Mouse (Mus musculus) spleen, adult 18-20 months (tissue): ENCODE data around the gene Snapc3.

Source experiments
- DNase-seq, 2 experiments: peaks; one replicate each; pipeline ENCODE4 v3.0.0; 2022; ENCODE audit warnings: mixed read lengths in 2 of 2

The Snapc3 gene

DNA sequence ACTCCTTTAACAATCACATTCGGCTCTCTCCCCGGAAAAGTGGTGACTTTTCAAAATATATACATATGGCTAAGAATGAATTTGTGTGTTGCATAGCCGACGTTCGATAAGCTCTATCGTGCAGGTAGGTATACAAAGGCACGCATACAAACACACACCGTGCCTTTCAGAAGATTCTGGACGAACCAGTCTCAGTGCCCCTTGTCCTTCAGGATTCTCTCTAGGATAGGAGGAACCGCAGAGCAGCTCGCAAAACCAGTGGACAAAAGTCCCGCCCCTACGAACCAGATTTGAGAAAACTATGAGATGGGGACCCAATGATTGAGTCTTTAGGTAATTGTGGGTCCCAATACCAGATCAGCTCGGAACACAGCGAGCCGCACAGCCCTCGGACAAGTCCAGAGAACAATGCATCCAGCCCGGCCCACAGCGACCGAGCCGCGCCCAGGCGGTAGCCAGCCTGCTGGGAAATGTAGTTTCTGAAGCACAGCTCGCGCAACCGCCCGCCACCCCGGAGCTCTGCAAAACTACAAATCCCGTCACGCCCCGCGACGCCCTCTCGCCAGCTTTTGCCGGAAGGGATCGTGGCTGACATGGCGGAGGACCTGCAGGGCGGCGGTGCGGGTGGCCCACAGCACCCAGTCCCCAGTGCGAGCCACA lies at the start of gene Snapc3:
Snapc3 (plus strand) TSS at position 565 of the 660 bp plus-strand sequence.
- DNase-seq = peak; percentile 90 to 93

DNA sequence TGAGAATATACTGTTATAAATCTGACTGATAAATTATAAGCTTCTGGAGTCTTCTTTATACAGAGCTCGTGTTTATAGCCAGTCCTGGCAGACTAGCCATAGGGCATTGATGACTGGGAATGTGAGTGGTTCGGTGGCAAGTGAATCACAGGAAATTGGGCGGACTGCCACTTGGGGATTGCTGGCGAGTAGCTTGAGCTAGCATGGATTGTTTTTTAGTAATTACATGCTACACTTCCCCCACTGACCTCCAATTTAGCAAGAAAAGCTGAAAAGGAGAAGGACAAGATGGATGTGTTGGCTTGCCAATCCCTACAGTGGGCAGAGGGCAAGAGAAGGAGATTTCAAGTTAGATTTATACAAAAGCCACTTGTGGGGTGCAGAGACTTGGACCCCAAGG lies 44.1 kb upstream of the Snapc3 start:
- no peak for DNase-seq

DNA sequence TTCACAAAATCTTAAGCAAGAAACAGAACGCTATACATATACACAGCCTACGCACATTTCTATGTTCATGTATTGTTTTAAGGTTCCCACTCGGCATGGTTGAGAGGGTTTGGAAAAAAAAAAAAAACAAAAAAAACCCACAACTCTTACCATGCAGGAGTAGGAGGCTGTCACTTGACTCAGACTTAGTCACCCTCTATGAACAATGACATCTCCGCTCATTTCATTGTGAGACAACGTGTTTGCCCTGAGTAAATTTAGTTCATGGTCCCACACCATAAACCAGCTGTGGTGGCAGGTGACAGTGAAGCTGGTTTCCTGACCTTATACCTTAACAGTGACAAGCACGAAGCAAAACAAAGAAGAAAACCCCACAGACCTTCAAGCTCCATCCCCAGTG lies 41.9 kb upstream of the Snapc3 start:
- DNase-seq = no peak

DNA sequence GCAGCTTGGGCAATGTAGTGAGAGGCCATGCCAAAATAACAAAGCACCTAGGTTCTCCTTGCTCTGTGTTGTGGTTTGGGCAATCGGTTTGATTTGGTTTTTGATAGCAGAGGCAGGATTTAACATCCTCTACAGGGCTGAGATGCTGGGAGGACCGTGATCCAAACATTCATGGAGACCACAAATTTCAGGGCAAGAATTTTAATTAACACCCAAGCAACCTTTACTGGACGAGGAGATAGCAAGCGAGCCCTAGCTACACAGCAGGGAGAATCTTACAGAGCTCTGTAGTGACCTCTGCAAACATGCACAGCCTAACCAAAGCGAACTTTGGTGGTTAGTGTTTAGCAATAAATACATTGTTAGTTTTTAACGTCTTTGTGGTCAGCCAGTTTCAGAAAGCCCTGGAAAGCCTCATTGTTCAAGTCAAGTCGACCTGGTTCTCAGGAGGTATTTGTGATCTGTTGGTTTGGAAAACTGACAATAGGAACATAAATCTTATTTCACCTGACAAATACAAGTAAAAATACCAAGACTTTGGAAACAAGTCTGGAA lies 41.0 kb upstream of the Snapc3 start:
- DNase-seq = no peak

DNA sequence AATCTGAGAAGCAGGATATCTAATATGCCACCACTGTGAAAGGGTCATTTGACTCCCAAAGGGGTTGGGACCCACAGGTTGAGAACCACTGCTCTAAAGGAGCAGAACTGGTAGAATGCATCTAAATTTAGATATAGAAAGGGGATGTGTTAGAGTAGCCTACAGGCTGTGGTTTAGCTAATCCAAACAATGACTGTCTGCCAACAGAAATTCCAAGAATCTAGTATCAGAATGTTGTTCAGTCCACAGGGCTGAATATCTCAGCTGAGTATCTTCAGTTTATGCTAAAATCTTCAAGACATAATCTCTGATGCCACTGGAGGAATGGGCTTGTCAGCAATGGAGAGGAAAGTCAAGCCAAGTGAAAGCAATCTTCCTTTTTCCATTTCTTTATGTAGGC lies 38.5 kb upstream of the Snapc3 start:
- no peak for DNase-seq

DNA sequence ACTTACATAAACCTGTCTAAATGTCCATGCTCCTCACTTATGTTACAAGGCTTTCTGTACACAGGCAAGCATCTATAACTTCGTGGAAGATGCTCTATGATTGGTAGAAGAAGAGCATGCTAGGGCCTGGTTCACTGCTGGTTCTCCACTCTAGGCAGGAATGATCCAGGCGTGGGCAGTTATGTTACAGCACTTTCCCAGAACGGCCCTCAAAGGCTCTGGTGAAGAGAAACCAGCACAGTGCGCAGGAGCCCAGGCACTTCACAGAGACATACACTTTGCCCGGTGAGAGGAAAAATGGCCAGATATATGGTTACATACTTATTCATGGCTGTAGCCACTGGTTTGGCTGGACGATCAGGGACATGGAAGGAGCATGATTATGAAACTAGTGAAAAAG lies 37.8 kb upstream of the Snapc3 start:
- DNase-seq = no peak

DNA sequence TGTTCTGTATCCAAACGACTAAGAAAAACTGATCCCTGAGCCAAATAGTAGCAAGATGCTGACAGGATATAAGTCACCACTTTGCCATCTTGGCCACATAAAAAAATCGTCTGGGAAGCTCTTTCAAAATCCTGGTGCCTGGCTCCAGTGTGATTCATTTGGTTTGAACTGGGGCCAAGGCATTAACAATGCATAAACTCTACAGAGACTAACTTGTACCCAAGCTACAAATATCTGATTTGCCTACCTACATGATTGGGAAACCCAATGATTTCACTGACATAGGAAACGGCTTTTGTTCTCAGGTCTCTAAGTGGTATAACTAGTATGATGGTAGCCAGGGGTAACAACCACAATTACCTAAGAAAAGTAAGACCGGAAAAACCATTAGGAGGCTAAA lies 37.3 kb upstream of the Snapc3 start:
- DNase-seq = no peak

DNA sequence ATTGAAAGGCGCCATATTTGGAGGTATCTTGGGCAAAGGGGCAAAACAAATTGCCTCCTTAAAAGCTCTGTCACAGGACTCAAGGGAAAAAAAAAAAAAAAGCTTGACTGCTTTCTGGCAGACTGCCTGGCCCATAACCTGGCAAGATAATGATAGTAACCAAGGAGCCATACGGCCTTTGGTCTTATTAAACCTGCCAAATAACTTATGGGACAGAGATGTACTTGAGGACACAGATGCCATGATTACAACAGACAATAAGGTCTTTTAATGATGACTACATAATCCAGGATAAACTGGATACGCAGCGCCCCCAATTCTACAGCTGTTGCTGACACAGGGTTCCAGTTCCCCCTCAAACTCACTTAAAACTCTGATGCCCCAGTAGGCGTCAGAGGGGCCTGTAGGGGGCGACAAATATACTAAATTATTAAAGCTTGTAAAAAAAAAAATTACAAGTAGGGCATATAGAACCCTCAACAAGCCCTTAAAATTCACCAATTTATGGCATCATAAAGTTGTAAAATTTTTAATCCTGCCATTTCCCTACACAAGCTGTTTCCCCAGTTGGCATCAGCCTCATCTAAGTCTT lies 33.5 kb upstream of the Snapc3 start:
- peak; percentile 10 to 52 for DNase-seq

DNA sequence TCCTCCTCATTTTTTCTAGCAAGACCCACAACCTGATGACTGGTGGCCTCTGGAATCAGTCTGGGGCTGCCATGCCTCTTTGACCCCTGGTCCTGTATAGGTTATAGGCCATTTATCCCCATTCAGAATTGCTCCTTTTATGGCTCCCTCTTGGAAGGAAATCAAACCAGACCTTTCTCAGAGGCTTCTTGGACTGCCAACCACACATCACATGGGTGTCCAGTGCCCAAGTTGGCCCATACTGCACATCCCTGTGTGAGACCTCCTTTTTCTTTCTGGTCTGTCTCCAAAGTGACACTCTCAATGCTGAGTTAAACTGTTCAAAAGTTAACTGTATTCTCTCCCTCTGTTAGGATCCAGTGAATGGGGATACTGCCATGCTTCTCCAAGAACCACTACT lies 32.4 kb upstream of the Snapc3 start:
- no peak for DNase-seq

DNA sequence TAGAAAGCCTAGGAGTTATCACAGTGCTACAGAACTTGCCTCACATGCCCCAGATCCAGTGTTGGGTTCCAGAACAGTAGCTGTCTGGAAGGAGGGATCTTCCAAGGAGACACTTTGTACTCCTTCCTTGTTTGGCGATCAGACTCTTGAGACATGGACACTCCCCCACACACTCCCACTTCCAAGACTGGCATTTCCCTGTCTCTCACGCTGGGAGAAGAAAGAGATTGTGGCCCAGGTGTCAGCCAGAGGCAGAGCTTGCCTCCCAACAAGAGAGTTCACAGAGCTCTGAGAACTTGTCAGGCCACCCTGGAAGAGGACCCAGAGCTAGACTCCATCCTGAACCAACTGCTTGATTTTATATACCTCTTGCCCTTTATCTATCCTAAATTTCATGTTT lies 27.0 kb upstream of the Snapc3 start:
- DNase-seq = no peak

DNA sequence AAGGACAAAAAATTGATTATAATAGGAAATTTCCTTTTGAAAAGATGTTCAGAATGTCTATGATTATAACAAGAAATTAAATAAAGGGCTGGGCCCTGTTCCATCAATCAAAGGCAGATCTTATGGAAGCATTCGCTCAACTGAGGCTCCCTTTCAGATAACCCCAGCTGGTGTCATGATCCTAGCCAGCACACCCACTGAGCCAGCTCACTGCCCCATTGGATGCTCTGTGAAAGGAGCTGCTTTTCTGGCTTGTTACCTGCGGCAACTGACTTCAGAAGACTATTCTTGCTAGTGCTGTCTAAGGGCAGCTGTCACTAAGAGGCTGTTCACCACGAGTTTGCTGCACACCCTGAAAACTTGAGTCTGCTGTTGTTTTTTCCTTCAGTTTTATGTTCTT lies 25.6 kb upstream of the Snapc3 start:
- DNase-seq = no peak

DNA sequence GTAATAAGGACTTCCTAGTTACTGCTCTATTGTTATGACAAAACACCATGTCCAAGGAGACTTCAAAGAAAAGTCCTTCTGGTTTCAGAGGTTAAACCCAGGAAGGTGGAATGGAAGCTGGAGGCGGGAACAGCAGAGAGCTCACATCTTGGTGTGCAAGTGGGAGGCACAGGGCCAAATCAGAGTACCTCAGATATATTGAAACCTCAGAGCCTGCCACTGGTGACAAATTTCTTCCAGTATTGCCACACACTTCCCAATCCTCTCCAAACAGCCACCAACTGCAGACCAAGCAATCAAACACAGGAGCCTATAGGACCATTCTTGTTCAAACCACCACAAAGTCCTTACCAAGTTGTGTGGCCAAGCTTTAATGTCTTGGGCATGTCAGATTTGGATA lies 23.8 kb upstream of the Snapc3 start:
- no peak for DNase-seq

DNA sequence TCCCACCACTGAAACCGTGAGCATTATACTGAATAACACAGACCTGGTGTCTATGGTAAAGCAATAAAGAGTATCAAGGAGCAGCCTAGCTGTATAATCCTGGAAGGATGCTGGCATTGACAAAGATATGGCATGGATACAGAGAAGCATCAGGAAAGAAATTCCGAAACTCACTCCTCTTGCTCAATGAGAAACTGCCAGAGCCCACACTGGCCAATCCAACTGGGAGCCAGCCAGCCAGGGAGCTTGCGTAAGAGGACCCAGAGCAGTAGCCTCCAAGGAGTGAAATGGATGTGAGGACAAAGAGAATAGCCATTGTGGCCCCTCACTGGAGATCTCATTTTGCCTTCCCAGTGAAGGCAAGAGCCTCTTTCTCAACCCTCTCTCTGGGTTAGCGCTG lies 21.2 kb upstream of the Snapc3 start:
- DNase-seq = no peak

DNA sequence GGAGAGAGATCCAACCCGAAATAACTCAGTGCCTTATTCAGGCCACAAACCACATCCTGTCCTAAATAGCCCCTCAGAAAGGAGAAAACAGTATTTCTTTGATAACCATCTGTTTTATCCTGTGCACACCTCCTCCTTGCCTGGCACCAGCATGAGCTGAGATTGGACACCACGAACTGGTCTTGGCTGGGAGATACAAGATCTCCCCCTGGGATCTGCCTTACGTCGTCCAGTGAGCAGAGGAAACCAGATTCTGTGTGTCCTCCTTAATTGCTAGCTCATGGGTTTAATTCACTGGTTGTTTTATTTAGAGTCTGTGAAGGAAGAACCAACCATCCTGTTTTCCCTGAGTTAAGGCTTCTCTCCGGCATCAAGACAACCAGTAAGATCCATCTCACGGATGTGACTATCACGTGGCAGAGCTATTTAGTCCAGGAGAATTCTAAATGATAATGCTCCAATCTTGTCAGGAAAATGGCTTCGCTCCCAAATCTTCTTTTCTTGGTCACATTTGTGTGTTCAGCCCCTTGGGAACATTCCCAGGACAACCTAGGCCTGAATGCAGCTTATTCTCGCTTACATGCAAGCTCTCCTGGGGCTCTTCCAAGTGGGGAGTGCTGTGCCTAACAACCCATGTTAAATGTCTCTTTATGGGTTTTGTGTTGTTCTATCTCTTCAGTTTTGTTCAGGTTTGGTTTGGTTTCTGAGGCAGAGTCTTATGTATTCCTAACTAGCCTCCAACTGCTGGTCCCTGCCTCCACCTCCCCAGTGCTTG lies 20.3 kb upstream of the Snapc3 start:
- DNase-seq = no peak

DNA sequence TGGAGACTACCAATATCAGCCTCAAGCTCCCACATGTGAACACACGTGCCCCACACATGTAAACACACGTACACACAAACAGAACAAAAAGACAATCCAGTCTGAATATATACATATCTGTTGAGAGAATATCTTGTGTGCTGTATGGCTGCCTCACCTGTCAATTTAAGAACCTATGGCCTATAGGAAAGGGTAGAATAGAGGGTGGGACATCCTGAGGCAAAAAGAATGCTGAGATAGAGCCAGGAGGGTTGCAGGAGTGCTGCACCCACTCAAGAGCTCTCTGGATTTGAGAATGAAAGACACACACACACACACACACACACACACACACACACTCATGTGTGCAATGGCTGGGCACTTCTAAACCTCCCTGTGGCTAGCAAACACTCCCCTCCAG lies 19.0 kb upstream of the Snapc3 start:
- DNase-seq = no peak

DNA sequence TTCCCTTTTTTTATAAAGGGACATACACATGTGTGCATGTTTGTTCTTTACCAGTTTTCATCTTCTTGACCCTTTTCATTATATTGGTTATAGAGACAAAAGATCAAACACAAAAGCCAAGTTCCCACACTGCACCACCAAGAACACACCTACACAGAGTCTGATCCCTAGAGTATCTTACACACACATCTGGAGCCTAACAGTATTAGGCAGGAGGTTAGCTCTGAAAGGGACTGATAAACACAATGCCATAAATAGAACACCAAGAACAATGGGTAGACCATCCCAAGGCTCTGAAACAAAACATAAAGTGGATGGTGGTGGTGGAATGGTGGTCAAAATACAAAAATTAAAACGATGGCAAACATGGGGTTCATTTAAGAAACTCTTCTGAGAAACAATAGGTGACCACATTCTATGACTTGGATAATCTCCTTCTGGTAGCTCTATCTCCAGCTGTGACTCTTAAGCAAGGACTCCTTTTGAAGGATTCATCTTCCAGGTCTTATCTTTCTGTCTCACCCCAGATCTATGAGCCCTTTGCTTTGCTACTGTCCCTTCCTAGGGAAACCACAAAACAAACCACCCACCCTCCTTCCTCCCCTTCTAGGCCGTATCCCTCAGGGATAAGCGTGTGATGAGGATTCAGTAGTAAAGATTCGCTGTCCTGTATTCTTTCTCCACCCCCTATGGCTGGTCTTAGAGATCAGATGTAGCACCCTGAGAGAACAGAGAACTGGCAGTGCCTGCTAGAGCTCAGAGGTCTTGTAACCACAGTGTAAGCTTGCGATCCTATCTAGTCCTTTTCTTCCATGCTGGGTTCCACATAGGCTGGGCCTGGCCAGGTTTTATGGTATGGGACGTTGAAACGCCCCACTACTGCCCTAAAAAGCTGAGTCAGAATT lies 16.6 kb upstream of the Snapc3 start:
- DNase-seq = no peak

DNA sequence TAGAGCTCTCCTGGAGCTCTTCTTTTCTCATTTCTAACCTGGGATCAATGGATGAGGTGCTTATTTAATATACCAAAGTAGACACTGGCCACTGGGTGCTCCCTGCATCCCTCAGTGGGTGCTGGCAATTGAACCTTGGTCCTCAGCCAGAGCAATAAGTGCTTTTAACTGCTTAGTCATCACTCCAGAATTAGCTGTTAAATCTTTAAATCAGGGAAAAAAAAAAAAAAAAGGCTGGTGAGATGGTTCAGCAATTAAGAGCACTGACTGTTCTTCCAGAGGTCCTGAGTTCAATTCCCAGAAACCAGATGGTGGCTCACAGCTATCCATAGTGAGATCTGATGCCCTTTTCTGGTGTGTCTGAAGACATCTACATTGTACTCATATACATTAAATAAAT lies 15.8 kb upstream of the Snapc3 start:
- no peak for DNase-seq

DNA sequence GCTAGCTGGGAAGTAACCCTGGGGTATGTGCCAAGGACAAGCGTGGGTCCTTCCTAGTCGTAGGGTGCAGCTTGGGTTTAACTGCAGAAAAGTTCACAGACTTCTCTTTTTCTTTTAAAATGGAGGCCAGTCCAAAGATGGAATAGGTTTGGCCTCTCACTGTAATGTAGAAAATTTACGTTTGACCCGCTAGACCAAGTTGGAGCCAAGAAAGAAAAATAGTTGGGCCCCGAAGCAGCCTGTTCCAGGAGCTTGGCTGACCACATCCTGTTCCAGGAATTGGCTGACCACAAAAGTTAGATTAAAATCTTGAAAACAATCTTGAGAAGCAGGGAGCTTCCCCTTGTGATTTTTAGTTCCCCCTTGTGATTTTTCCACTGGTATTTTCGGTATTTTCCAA lies 9.8 kb upstream of the Snapc3 start:
- DNase-seq = no peak

DNA sequence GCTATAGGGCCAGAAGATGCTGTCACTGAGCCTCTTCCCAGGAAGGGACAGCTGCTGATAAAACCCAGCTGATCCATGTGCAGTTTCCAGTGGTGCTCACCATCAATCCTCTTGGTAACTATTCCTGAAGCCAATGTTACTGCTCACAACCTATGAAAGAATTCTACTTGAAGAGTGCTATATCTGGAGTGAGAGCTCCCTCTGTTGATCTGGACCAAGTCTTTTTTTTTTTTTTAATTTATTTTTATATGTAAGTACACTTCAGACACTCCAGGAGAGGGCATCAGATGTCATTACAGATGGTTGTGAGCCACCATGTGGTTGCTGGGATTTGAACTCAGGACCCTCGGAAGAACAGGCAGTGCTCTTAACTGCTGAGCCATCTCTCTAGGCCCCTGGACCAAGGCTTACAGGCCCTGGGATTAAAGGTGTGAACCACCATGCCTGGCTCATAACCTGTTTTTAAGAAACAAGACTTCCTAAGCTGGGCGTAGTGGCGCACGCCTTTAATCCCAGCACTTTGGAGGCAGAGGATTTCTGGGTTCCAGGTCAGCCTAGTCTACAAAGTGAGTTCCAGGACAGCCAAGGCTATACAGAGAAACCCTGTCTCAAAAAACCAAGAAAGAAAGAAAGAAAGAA lies 7.5 kb upstream of the Snapc3 start:
- no peak for DNase-seq

DNA sequence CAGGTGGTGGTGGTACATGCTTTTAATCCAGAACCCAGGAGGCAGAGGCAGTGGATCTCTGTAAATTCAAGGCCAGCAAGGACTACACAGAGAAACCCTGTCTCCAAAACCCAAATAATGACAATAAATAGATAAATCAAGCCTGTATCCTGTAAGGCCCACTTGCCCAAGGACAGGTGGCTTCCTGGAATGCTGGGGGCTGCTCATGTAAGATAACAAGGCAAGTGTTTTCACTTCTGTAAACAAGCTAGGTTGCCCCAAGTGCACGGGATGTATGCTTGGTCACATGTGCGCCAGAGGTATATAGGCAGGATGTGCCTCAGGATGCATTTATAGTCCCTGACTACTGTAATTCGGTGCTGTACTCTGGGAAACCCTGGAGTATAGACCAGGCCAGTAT lies 5.5 kb upstream of the Snapc3 start:
- no peak for DNase-seq

DNA sequence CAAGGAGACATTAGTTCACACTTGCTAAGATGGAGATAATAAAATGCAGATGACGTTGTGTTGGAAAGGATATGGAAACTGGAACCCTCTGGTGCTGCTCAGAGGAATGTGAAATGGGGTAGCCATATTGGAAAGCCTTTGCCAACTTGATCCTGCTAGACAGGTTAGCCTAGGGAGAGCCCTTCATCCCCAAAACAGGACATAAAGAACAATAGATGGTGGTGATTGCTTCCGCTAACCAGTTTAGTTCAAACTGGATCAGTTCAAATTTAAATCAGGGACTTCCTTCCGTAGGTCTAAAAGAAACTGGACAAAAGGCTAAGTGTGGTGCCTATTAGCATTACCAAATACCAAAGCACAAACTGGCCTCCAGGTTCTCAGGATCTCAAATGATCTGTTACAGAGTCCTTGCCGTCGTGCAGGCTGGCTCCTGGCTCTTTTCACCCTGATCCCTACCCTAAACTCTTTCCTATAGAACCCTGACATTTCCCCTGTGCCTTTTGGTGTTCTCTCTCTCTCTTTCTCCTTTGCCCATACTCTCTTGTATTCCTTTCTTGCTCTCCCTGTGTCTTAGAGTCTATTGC lies 3.2 kb upstream of the Snapc3 start:
- DNase-seq = no peak

DNA sequence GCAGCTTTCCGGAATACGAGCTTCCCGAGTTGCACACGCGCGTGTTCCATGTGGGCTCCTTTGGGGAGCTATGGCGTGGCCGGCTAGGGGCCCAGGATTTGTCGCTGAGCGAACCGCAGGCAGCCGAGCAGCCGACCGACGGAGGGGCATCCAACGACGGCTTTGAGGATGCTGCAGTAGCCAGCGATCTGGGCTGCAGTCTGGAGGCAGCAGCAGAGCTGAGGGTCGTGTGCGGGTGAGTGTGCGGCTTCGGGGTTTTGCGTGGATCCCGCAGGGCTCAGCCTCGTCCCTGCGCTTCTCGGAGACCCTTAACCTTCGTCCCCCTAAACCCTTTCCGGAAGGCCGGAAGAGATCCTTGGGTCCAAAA lies 279 bp downstream of the Snapc3 start:
- no peak for DNase-seq
